Mouse (Mus musculus) spleen, adult 2 months (tissue): ENCODE data around the gene Rbbp8nl.

ENCODE experiments used
- CTCF ChIP-seq: fragments of 200-500 bp; IDR thresholded peaks from 2 replicates; pipeline ENCODE4 v1.5.1; 2011; ENCODE audit warnings: mild to moderate bottlenecking, inconsistent platforms; ENCODE audit not compliant: insufficient read depth, insufficient read length, insufficient replicate concordance; ENCODE audit errors: extremely low read depth
- POLR2A ChIP-seq: fragments of 200-500 bp; IDR thresholded peaks from 2 replicates; pipeline ENCODE4 v1.6.1; 2011; ENCODE audit warnings: low read depth, low read length, inconsistent platforms

GRCm38 (mm10) chr2:180289440-180290108, at the start of gene Rbbp8nl:
- TF ChIP-seq POLR2A (no peak), CTCF (no peak)
